ENCODE assay signal across 22 mouse cellular contexts in the genomic region with DNA sequence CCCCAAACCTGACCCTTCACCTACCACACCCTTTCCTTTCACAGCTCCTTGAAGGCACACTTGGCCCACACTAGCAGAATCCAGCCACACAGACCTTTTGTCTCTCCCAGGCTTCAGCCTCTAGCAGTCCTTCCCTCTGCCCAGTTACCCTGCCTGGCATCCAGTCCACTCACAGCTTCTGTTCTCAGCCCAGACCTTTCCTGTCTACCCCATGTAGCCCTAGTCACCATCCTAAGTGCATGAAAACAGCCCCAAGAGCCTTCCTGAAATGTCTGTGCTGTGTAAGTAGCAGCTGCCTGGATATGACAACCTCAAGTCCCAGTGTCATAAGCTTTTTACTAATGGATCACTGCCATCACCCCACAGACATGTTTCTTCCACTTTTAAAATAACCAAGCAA. TPM values are rescaled to one million over a fixed set of nuclear protein-coding genes. Genes with fewer than 3 reads are reported as not detected.
DNase-seq lines count a peak whose midpoint lies in the region; ATAC-seq and TF ChIP-seq lines count a peak whose summit lies in the region.
"Had no signal": no experiment of that assay in that cellular context is flagged by ENCODE, and none has a peak within 500 bp of the region (broad histone marks: within the 10 kb centered on the region; RNA-seq: fewer than 3 reads in every experiment).

No protein-coding gene starts in this region.

- no peak for TF ChIP-seq POLR2A in small intestine, adult 2 months (IDR thresholded peaks at IDR 0.05; ENCODE audit: low read depth, low read length)

- H3K4me1 ChIP-seq in heart, embryonic 16.5 days (ENCODE audit: control insufficient read depth, insufficient read depth, low read length), result peaks cover 28% of the 10 kb centered on the region
- H3K4me1 ChIP-seq in heart, embryonic 11.5 days (ENCODE audit: control insufficient read depth, insufficient read depth, low read length), result peaks cover 31% of the 10 kb centered on the region
- peaks cover 22% of the 10 kb centered on the region for H3K4me1 ChIP-seq in lung, embryonic 16.5 days (replicated peaks; ENCODE audit: control insufficient read depth, insufficient read depth, low read length)
- H3K4me1 ChIP-seq in small intestine, adult 2 months (ENCODE audit: control insufficient read depth, insufficient read depth, insufficient read length, low read length), result peaks cover 40% of the 10 kb centered on the region
- H3K4me1 ChIP-seq in hindbrain, embryonic 13.5 days (replicated peaks), result peaks cover 12% of the 10 kb centered on the region

- peaks cover 13% of the 10 kb centered on the region for H3K27me3 ChIP-seq in heart, embryonic 16.5 days (ENCODE audit: control insufficient read depth, insufficient read depth, low read length)
- peaks cover 21% of the 10 kb centered on the region for H3K27me3 ChIP-seq in heart, embryonic 11.5 days (ENCODE audit: control insufficient read depth, insufficient read depth, low read length)
- peaks cover 4% of the 10 kb centered on the region; the same call in 1 of the 2 replicates for H3K27me3 ChIP-seq in lung, embryonic 16.5 days (ENCODE audit: control insufficient read depth, insufficient read depth, low read depth, low read length)
- H3K27me3 ChIP-seq in small intestine, adult 2 months (ENCODE audit: control insufficient read depth, insufficient read depth, low read length), result no peaks in the 10 kb centered on the region
- H3K27me3 ChIP-seq in hindbrain, embryonic 13.5 days, result peaks cover 42% of the 10 kb centered on the region

- ATAC-seq in heart, embryonic 16.5 days (replicated peaks; ENCODE audit: extremely low read depth, insufficient read depth, low FRiP score), result no peak
- ATAC-seq in heart, embryonic 11.5 days (replicated peaks; ENCODE audit: insufficient number of reproducible peaks, low FRiP score, low TSS enrichment), result no peak
- no peak for ATAC-seq in lung, embryonic 16.5 days (ENCODE audit: low read depth)
- no peak for ATAC-seq in hindbrain, embryonic 13.5 days (ENCODE audit: low FRiP score)
- ATAC-seq: CD4-positive, CD25-positive, alpha-beta regulatory T cell, adult 4 months had no signal

- intact Hi-C loops in heart, postnatal 10 days (cut with DNase I), result no loop called here

- H3K9me3 ChIP-seq in heart, embryonic 16.5 days (replicated peaks; ENCODE audit: control insufficient read depth, low read length), result no peaks in the 10 kb centered on the region
- H3K9me3 ChIP-seq in heart, embryonic 11.5 days (replicated peaks; ENCODE audit: control insufficient read depth, low read length), result no peaks in the 10 kb centered on the region
- no peaks in the 10 kb centered on the region for H3K9me3 ChIP-seq in lung, embryonic 16.5 days (ENCODE audit: control insufficient read depth, low read length)
- no peaks in the 10 kb centered on the region for H3K9me3 ChIP-seq in hindbrain, embryonic 13.5 days
- H3K9me3 ChIP-seq: hindbrain, embryonic 12.5 days had no signal

- peaks cover 28% of the 10 kb centered on the region for H3K36me3 ChIP-seq in heart, embryonic 16.5 days (ENCODE audit: control insufficient read depth, insufficient read depth)
- peaks cover 23% of the 10 kb centered on the region for H3K36me3 ChIP-seq in heart, embryonic 11.5 days (ENCODE audit: control insufficient read depth, insufficient read depth, low read length)
- H3K36me3 ChIP-seq in lung, embryonic 16.5 days (ENCODE audit: control insufficient read depth, insufficient read depth, low read length), result peaks cover 27% of the 10 kb centered on the region
- H3K36me3 ChIP-seq in small intestine, adult 2 months (ENCODE audit: control insufficient read depth, insufficient read depth, low read length), result peaks cover 35% of the 10 kb centered on the region
- H3K36me3 ChIP-seq in hindbrain, embryonic 13.5 days, result peaks cover 51% of the 10 kb centered on the region

- no peak overlapping the region for H3K4me3 ChIP-seq in heart, embryonic 16.5 days (ENCODE audit: low read length)
- H3K4me3 ChIP-seq in heart, embryonic 11.5 days (ENCODE audit: low read depth, low read length), result no peak overlapping the region
- no peak overlapping the region for H3K4me3 ChIP-seq in lung, embryonic 16.5 days (ENCODE audit: low read length)
- no peak overlapping the region for H3K4me3 ChIP-seq in small intestine, adult 2 months (ENCODE audit: low read depth, low read length)
- no peak overlapping the region for H3K4me3 ChIP-seq in hindbrain, embryonic 13.5 days
- H3K4me3 ChIP-seq: hindbrain, embryonic 12.5 days had no signal

- H3K9ac ChIP-seq in heart, embryonic 16.5 days (ENCODE audit: low read length), result no peak overlapping the region
- H3K9ac ChIP-seq in heart, embryonic 11.5 days (ENCODE audit: low read depth, low read length), result no peak overlapping the region
- peak overlapping the region; percentile 18; the same call in 1 of the 2 replicates for H3K9ac ChIP-seq in lung, embryonic 16.5 days (ENCODE audit: low read length)
- H3K9ac ChIP-seq in hindbrain, embryonic 13.5 days, result no peak overlapping the region
- H3K9ac ChIP-seq: hindbrain, embryonic 12.5 days; lung, embryonic 14.5 days had no signal

- no peak overlapping the region for H3K4me2 ChIP-seq in heart, embryonic 16.5 days (ENCODE audit: low read depth, low read length)
- H3K4me2 ChIP-seq in heart, embryonic 11.5 days, result no peak overlapping the region
- no peak overlapping the region for H3K4me2 ChIP-seq in lung, embryonic 16.5 days (ENCODE audit: low read depth, low read length)
- H3K4me2 ChIP-seq in hindbrain, embryonic 13.5 days, result no peak overlapping the region
- H3K4me2 ChIP-seq: hindbrain, embryonic 12.5 days; lung, embryonic 14.5 days; midbrain, embryonic 11.5 days had no signal

- TF ChIP-seq CTCF in small intestine, adult 2 months (IDR thresholded peaks at IDR 0.05; ENCODE audit: extremely low read depth, insufficient read length, insufficient replicate concordance, low read depth, low read length), result no peak

- DNase-seq in lung, postnatal 10 days, result no peak
- DNase-seq in heart, postnatal 10 days, result peak; percentile 20
- DNase-seq in layer of hippocampus, adult 9-11 months, result no peak
- DNase-seq: adrenal gland, postnatal 36 days; cerebellum, postnatal 14 days; gastrocnemius, postnatal 25 days; kidney, adult 11 months; kidney, postnatal 4 days; lung, embryonic 14.5 days; retina, postnatal 1 day; thymus, postnatal 36 days had no signal

- peak overlapping the region; percentile 90 for H3K27ac ChIP-seq in heart, embryonic 16.5 days (ENCODE audit: low read length)
- H3K27ac ChIP-seq in heart, embryonic 11.5 days (ENCODE audit: low read depth, low read length), result no peak overlapping the region
- peak overlapping the region; percentile 87; the same call in 1 of the 2 replicates for H3K27ac ChIP-seq in lung, embryonic 16.5 days (ENCODE audit: low read length)
- H3K27ac ChIP-seq in small intestine, adult 2 months (ENCODE audit: insufficient read depth, low read depth, low read length), result peak overlapping the region; percentile 97
- no peak overlapping the region for H3K27ac ChIP-seq in hindbrain, embryonic 13.5 days
- H3K27ac ChIP-seq: hindbrain, embryonic 12.5 days had no signal

RNA-seq across cellular contexts. Expression of a gene that starts 1.3 kb away (rescaled TPM):
- polyA plus RNA-seq in heart, embryonic 16.5 days (2015; fragmentation: Nextera tagmentation; extraction: Ambion mirVana), result 8.5 and 10.0 TPM in 2 replicates
- polyA plus RNA-seq in heart, embryonic 11.5 days (2014; fragmentation: Nextera tagmentation; extraction: Ambion mirVana), result 5.9 and 8.3 TPM in 2 replicates
- 10.0 and 12.5 TPM in 2 replicates for polyA plus RNA-seq in lung, embryonic 16.5 days (2015; fragmentation: Nextera tagmentation; extraction: Ambion mirVana)
- 1 to 10 TPM; 5.6 to 6.5 TPM for total RNA-seq in heart, postnatal 10 days (2021)
- polyA plus RNA-seq in small intestine, adult 2 months (2012; rRNA removed), result 37.3 and 49.3 TPM in 2 replicates
- polyA plus RNA-seq in hindbrain, embryonic 13.5 days (2015; fragmentation: Nextera tagmentation; extraction: Ambion mirVana), result 1.6 and 1.9 TPM in 2 replicates

RNA-seq across cellular contexts. Expression of a gene that starts 13.3 kb away (rescaled TPM):
- 79.1 and 81.9 TPM in 2 replicates for polyA plus RNA-seq in heart, embryonic 16.5 days (2015; fragmentation: Nextera tagmentation; extraction: Ambion mirVana)
- polyA plus RNA-seq in heart, embryonic 11.5 days (2014; fragmentation: Nextera tagmentation; extraction: Ambion mirVana), result 62.9 and 69.0 TPM in 2 replicates
- polyA plus RNA-seq in lung, embryonic 16.5 days (2015; fragmentation: Nextera tagmentation; extraction: Ambion mirVana), result 112 and 113 TPM in 2 replicates
- 10 to 100 TPM; 40.7 to 46.0 TPM for total RNA-seq in heart, postnatal 10 days (2021)
- 21.8 and 37.2 TPM in 2 replicates for polyA plus RNA-seq in small intestine, adult 2 months (2012; rRNA removed)
- polyA plus RNA-seq in hindbrain, embryonic 13.5 days (2015; fragmentation: Nextera tagmentation; extraction: Ambion mirVana), result 98.3 and 104 TPM in 2 replicates

RNA-seq across cellular contexts. Expression of a gene that starts 16.5 kb away (rescaled TPM):
- polyA plus RNA-seq in heart, embryonic 16.5 days (2015; fragmentation: Nextera tagmentation; extraction: Ambion mirVana), result not detected in 2 replicates
- polyA plus RNA-seq in heart, embryonic 11.5 days (2014; fragmentation: Nextera tagmentation; extraction: Ambion mirVana), result not detected in 2 replicates
- polyA plus RNA-seq in lung, embryonic 16.5 days (2015; fragmentation: Nextera tagmentation; extraction: Ambion mirVana), result 0.15 TPM in 1 of 2 replicates, not detected in the other
- total RNA-seq in heart, postnatal 10 days (2021), result not detected
- not detected in 2 replicates for polyA plus RNA-seq in small intestine, adult 2 months (2012; rRNA removed)
- not detected in 2 replicates for polyA plus RNA-seq in hindbrain, embryonic 13.5 days (2015; fragmentation: Nextera tagmentation; extraction: Ambion mirVana)
- total RNA-seq: adrenal gland, postnatal 36 days; gastrocnemius, postnatal 25 days; neutrophil, adult 5-6 weeks had no signal
- polyA plus RNA-seq: CD4-positive, CD25-positive, alpha-beta regulatory T cell, adult 4 months; embryonic facial prominence, embryonic 11.5 days; hindbrain, embryonic 12.5 days; lung, embryonic 14.5 days; midbrain, embryonic 11.5 days had no signal

RNA-seq across cellular contexts. Expression of a gene that starts 17.4 kb away (rescaled TPM):
- 16.2 and 18.1 TPM in 2 replicates for polyA plus RNA-seq in heart, embryonic 16.5 days (2015; fragmentation: Nextera tagmentation; extraction: Ambion mirVana)
- 4.5 and 4.8 TPM in 2 replicates for polyA plus RNA-seq in heart, embryonic 11.5 days (2014; fragmentation: Nextera tagmentation; extraction: Ambion mirVana)
- polyA plus RNA-seq in lung, embryonic 16.5 days (2015; fragmentation: Nextera tagmentation; extraction: Ambion mirVana), result 9.8 and 10.0 TPM in 2 replicates
- 10 to 100 TPM; 23.9 to 25.1 TPM for total RNA-seq in heart, postnatal 10 days (2021)
- polyA plus RNA-seq in small intestine, adult 2 months (2012; rRNA removed), result 24.4 and 39.0 TPM in 2 replicates
- polyA plus RNA-seq in hindbrain, embryonic 13.5 days (2015; fragmentation: Nextera tagmentation; extraction: Ambion mirVana), result 21.4 and 24.6 TPM in 2 replicates

RNA-seq across cellular contexts. Expression of a gene that starts 20.6 kb away (rescaled TPM):
- polyA plus RNA-seq in heart, embryonic 16.5 days (2015; fragmentation: Nextera tagmentation; extraction: Ambion mirVana), result 1.1 TPM in 1 of 2 replicates, not detected in the other
- 0.44 TPM in 1 of 2 replicates, not detected in the other for polyA plus RNA-seq in heart, embryonic 11.5 days (2014; fragmentation: Nextera tagmentation; extraction: Ambion mirVana)
- polyA plus RNA-seq in lung, embryonic 16.5 days (2015; fragmentation: Nextera tagmentation; extraction: Ambion mirVana), result 0.68 TPM in 1 of 2 replicates, not detected in the other
- not detected for total RNA-seq in heart, postnatal 10 days (2021)
- 0.10 TPM in 1 of 2 replicates, not detected in the other for polyA plus RNA-seq in small intestine, adult 2 months (2012; rRNA removed)
- 0.40 and 1.3 TPM in 2 replicates for polyA plus RNA-seq in hindbrain, embryonic 13.5 days (2015; fragmentation: Nextera tagmentation; extraction: Ambion mirVana)
- total RNA-seq: adrenal gland, postnatal 36 days; gastrocnemius, postnatal 25 days; neutrophil, adult 5-6 weeks had no signal
- polyA plus RNA-seq: CD4-positive, CD25-positive, alpha-beta regulatory T cell, adult 4 months; embryonic facial prominence, embryonic 11.5 days; limb, embryonic 11.5 days had no signal

Comparison
In these comparisons a context has a peak if more than half of its experiments do, and no peak if none do; other contexts are left out.
1. H3K27ac ChIP-seq: peak in heart, embryonic 16.5 days (single experiment), lung, embryonic 16.5 days (single experiment) and small intestine, adult 2 months (single experiment); none in heart, embryonic 11.5 days (single experiment) and hindbrain, embryonic 13.5 days (single experiment).
2. DNase-seq: peak in heart, postnatal 10 days (2 of 2); none in lung, postnatal 10 days (single experiment) and layer of hippocampus, adult 9-11 months (single experiment).